Mouse (Mus musculus): ENCODE data around the gene Txnrd2.

The Txnrd2 gene

DNA sequence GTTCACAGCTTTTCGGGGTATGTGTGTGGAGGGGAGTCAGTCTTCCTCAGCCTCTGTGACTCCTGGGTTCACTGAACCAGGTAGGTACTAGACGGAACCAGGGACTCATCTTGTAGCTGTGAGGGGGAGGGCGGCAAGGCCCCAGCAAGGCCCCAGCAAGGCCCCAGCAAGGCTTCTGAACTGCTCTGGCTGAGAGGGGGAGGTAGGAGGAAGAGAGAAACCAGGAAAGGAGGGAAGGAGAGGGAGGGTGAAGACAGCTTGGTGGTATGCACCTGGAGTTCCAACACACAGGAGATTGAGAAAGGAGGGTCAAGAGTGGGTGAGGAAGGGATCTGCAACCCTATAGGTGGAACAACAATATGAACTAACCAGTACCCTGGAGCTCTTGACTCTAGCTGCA lies 9.3 kb upstream of the Txnrd2 start:
- no peak for DNase-seq (ENCODE audit: low spot score in 2 of 2)

DNA sequence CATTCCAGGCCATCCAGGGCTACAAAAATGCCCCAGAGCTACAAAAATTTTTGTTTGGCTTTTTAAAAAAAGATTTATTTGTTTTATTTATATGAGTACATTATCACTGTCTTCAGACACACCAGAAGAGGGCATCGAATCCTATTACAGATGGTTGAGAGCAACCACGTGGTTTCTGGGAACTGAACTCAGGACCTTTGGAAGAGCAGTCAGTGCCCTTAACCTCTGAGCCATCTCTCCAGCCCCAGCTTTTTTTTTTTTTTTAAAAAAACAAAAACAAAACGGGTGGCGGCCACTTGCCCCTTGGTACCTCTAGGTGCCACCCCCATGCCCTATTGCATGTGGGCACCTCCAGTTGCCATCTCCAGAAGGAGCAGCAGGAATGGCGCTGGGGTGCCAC lies 8.7 kb upstream of the Txnrd2 start:
- DNase-seq (ENCODE audit: low spot score in 2 of 2) = no peak

DNA sequence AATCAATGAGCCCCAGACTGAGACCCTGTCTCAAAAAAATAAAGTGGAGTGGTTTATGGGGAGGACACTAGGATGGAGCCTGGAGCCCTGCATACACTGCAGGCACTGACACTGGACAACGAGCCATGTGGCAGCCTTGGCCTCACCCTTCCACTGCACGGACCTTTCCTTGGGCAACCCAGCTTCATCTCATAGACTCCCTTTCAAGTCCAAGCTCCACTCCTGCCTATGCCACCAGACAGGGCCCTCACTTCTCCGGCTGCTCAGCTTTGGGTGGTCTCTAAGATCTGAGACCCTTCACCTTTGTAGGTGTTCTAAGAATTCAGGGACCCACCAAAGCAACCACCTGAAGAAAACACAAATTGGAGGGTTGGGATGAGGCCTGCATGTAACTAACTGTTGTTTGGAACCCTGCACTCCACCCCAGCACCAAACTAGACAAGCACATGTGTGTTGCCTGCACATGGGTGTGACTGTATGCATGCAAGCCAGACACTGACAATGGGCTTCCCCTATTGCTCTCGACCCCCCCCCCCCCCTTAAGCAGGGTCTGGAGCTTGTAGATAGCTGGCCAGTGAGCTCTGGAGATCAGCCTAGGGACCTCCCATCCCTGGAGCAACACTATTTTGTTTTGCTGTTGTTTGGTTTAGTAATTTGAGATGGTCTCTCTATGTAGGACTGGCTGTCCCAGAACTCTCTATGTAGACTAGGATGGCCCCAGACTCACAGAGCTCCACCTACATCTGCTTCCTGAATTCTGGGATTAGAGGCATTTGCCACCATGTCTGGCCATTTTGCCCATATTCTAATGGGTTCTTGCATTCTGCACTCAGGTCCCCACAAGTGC lies 7.2 kb upstream of the Txnrd2 start:
- DNase-seq (ENCODE audit: low spot score in 2 of 2) = no peak

DNA sequence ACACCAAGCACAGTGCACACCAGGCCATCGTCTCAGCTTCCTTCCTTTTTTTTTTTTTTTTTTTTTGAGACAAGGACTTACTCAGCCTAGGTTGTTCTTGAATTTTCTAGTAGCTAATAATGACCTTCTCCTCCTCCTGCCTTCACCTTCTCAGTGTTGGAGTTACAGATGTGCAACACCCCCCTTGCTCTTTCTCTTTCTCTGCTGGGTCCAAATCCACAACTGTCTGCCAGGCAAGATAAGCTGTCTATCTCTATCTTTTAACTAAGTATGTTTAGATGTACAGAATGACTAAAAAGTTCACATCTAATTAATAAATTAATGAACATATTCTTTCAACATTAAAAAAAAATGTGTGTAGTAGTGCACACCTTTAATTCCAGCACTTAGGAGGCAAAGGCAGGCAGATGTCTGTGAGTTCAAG lies 6.6 kb upstream of the Txnrd2 start:
- DNase-seq (ENCODE audit: low spot score in 2 of 2) = no peak

- no peak for DNase-seq (ENCODE audit: low spot score in 2 of 2)
These were observed 5.6 kb upstream of the Txnrd2 start for GRCm38 (mm10) chr16:18420571-18420970.

- no peak for DNase-seq (ENCODE audit: low spot score in 2 of 2)
These were observed 2.8 kb upstream of the Txnrd2 start for GRCm38 (mm10) chr16:18423203-18423914.

DNA sequence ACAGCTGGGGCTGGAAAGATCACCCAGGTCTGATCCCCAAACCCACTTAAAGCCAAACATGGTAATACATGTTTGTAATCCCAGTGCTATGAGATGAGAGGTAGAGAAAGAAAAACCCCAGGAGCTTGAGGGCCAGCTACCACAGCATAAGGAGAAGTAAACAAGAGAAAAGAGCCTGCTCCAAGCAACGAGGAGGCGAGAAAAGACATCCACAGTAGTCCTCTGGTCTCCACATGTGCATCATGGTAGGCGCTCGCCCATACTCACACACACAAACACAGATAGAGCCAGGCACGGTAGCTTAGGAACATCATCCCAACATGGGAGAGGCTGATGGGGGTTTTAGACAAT lies 2.3 kb upstream of the Txnrd2 start:
- no peak for DNase-seq (ENCODE audit: low spot score in 2 of 2)

GRCm38 (mm10) chr16:18424364-18425045 lies 1.7 kb upstream of the Txnrd2 start:
- no peak for DNase-seq (ENCODE audit: low spot score in 2 of 2)

- no peak for DNase-seq (ENCODE audit: low spot score in 2 of 2)
These were observed 539 bp upstream of the Txnrd2 start for GRCm38 (mm10) chr16:18425475-18426214.

DNA sequence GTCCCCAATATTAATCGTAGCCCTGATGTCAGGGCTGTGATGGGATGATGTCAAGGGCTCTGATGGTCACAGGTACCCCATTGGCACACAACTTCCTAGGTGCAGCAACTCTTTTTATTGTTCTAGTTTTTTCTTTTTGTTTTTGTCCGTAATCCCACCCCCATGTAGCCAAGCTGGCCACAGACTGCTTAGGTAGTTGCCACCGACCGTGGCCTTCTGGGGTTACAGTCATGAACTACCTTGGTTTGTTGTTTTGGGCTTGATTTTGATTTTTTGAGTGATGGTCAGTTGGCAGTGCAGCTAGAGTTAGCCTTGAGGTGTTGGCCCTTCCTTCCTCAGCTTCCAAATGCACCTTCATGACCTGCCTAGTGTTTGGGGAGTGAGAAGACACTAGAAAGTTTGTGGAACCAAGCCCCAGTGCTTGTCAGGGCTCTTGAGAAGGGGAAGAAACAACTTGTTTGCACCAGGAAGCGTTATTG lies 657 bp downstream of the Txnrd2 start, which contains the start of gene Comt:
Gene Comt (minus strand): TSS at position 51 of the 479 bp plus-strand sequence.
- no peak for DNase-seq (ENCODE audit: low spot score in 2 of 2)

DNA sequence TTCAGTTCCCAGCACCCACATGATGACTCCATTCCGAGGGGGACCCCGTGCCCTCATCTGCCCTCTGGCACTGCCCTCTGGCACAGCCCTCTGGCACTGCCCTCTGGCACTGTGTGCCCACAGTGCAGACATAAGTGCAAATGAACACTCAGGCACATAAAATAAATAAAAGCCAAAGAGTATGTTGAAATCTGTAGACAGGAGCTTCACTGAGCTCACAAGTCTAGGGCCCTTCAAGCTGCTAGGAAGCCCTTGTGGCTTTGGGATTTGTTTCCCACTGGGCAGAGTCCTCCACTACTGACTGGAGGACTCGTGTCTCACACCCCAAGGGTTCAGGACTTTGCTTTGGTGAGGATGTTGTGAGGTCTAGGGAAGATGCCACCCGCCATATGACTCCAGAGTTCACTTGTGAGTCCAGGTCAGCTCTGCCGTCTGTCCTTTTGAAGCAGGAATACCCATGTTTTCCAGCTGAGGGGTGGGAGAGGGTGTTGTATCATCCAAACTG lies 1.9 kb downstream of the Txnrd2 start:
- DNase-seq (ENCODE audit: low spot score in 2 of 2) = no peak

GRCm38 (mm10) chr16:18428516-18429042 lies 2.4 kb downstream of the Txnrd2 start:
- DNase-seq (ENCODE audit: low spot score in 2 of 2) = no peak

GRCm38 (mm10) chr16:18429641-18430040 lies 3.5 kb downstream of the Txnrd2 start:
- no peak for DNase-seq (ENCODE audit: low spot score in 2 of 2)

DNA sequence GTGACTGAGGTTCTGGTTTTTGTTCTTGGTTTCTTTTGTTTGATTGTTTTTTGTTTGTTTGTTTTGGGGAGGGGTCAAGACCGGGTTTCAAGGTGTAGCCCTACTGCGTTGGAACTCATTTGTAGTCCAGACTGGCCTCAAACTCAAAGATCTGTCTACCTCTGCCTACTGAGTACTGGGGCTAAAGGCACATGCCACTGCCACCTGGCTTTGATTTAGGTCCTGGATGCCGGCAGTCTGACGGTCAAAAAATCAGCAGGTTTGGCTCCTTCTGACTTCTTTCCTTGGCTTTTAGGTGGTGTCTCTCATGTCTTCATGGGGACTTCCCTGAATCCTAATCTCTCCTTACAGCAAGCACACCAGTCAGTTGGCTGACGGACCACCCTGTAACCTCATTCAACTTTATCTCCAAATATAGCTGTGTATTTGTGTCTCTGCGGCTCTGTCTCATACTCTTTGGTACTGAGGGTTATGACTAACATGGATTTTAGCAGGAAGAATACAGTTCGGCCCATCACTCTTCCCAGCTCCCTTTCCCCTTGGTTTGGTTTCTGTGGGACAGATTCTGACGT lies 4.5 kb downstream of the Txnrd2 start:
- DNase-seq (ENCODE audit: low spot score in 2 of 2) = no peak

GRCm38 (mm10) chr16:18433341-18433920 lies 7.2 kb downstream of the Txnrd2 start:
- no peak for DNase-seq (ENCODE audit: low spot score in 2 of 2)

- DNase-seq (ENCODE audit: low spot score in 2 of 2) = no peak
These were observed 9.9 kb downstream of the Txnrd2 start for GRCm38 (mm10) chr16:18436128-18436527.

DNA sequence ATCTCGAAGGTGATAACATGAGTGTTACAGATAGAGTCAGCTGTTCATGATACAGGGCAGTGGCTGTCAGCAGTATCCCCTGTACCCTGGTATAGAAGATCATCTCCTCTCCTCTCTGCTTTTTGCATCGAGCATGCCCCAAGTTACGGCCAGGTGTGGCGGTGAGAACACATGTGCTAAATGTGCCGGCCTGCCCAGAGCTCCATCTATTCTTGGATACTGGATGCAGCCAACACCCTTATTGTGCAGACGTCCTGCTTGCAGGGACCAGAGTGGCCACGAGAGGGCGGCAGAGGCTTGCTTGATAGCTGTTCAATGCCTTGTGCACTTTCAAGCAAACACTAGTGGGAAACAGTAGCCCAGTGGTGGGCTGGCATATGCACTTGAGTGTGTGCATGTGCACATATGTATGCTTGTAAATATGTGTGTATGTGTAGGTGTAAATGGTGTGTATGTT lies 17.2 kb downstream of the Txnrd2 start:
- peak; percentile 78 to 84 for DNase-seq (ENCODE audit: low spot score in 2 of 2)

- no peak for DNase-seq (ENCODE audit: low spot score in 2 of 2)
These were observed 21.1 kb downstream of the Txnrd2 start for GRCm38 (mm10) chr16:18447243-18447642.

GRCm38 (mm10) chr16:18448104-18448503 lies 21.9 kb downstream of the Txnrd2 start:
- no peak for DNase-seq (ENCODE audit: low spot score in 2 of 2)

- DNase-seq (ENCODE audit: low spot score in 2 of 2) = no peak
These were observed 22.8 kb downstream of the Txnrd2 start for GRCm38 (mm10) chr16:18449005-18449404.

All from natural killer cell, adult 2 months (primary cell).